Mouse (Mus musculus) embryonic facial prominence, embryonic 14.5 days (tissue): ENCODE measurements around the gene Tm7sf2. TPM values are rescaled to one million over a fixed set of nuclear protein-coding genes. Genes with fewer than 3 reads are reported as not detected.

Experiments used
- microRNA-seq: library from miRNA; unstranded; fragments of <30 nt; microRNA quantifications from one replicate; pipeline ENCODE4, GENCODE M21; 2016; ENCODE audit warnings: borderline number of aligned reads
- polyA plus RNA-seq: library from polyadenylated mRNA; unstranded; fragments of >200 nt; fragmentation: Nextera tagmentation; extraction: Ambion mirVana; gene quantifications from 2 replicates; pipeline ENCODE4 v1.2.1, GENCODE M21; 2014

Gene Tm7sf2
- polyA plus RNA-seq, 1 experiment from 2014 or later = 21.7 TPM

Small RNA genes lying within 50 kb of the gene (microRNA-seq; reads per million reads assigned to microRNA genes)
- 1.5 reads per million for gene Mir6988

Other genes starting within 250 kb of the Tm7sf2 start
- gene Frmd8, start 193.1 kb downstream of the Tm7sf2 start, polyA plus RNA-seq = 20.6 and 25.8 TPM in 2 replicates
- 2.8 and 3.0 TPM in 2 replicates for gene Slc25a45, start 190.6 kb downstream of the Tm7sf2 start, polyA plus RNA-seq
- gene Tigd3, start 174.2 kb downstream of the Tm7sf2 start, polyA plus RNA-seq = 1.4 and 2.0 TPM in 2 replicates
- 124 and 143 TPM in 2 replicates for gene Dpf2, start 155.4 kb downstream of the Tm7sf2 start, polyA plus RNA-seq
- 14.0 and 16.2 TPM in 2 replicates for gene Cdc42ep2, start 143.6 kb downstream of the Tm7sf2 start, polyA plus RNA-seq
- gene Pola2, start 104.2 kb downstream of the Tm7sf2 start, polyA plus RNA-seq = 59.1 and 65.2 TPM in 2 replicates
- gene Slc22a20, start 82.2 kb downstream of the Tm7sf2 start, polyA plus RNA-seq = not detected in 2 replicates
- gene Capn1, start 52.5 kb downstream of the Tm7sf2 start, polyA plus RNA-seq = 16.8 and 19.0 TPM in 2 replicates
- gene Syvn1, start 21.8 kb downstream of the Tm7sf2 start, polyA plus RNA-seq = 32.1 and 34.9 TPM in 2 replicates
- 67.5 and 69.8 TPM in 2 replicates for gene Mrpl49, start 10.6 kb downstream of the Tm7sf2 start, polyA plus RNA-seq
- gene Fau, start 10.5 kb downstream of the Tm7sf2 start, polyA plus RNA-seq = 870 and 937 TPM in 2 replicates
- 33.1 and 33.6 TPM in 2 replicates for gene Znhit2, start 7.2 kb downstream of the Tm7sf2 start, polyA plus RNA-seq
- gene Vps51, start 8.9 kb upstream of the Tm7sf2 start, polyA plus RNA-seq = 52.0 and 66.5 TPM in 2 replicates
- gene Tmem262, start 11.7 kb upstream of the Tm7sf2 start, polyA plus RNA-seq = not detected in 2 replicates
- 0.28 and 0.67 TPM in 2 replicates for gene Gm28374, start 13.9 kb upstream of the Tm7sf2 start, polyA plus RNA-seq
- 66.2 and 81.8 TPM in 2 replicates for gene Zfpl1, start 16.6 kb upstream of the Tm7sf2 start, polyA plus RNA-seq
- gene Cdca5, start 16.6 kb upstream of the Tm7sf2 start, polyA plus RNA-seq = 24.6 and 29.0 TPM in 2 replicates
- not detected in 2 replicates for gene AC131692.1, start 26.0 kb upstream of the Tm7sf2 start, polyA plus RNA-seq
- 0.29 and 0.51 TPM in 2 replicates for gene Naaladl1, start 37.4 kb upstream of the Tm7sf2 start, polyA plus RNA-seq
- gene Sac3d1, start 50.3 kb upstream of the Tm7sf2 start, polyA plus RNA-seq = 46.3 and 46.6 TPM in 2 replicates
- 26.7 and 27.5 TPM in 2 replicates for gene Snx15, start 59.9 kb upstream of the Tm7sf2 start, polyA plus RNA-seq
- gene Batf2, start 72.6 kb upstream of the Tm7sf2 start, polyA plus RNA-seq = 0.28 and 0.33 TPM in 2 replicates
- gene Arl2, start 73.2 kb upstream of the Tm7sf2 start, polyA plus RNA-seq = 73.4 and 80.6 TPM in 2 replicates
- gene Majin, start 116.0 kb upstream of the Tm7sf2 start, polyA plus RNA-seq = not detected in 2 replicates
- gene Gpha2, start 158.0 kb upstream of the Tm7sf2 start, polyA plus RNA-seq = 3.3 and 4.1 TPM in 2 replicates
- 35.1 and 36.5 TPM in 2 replicates for gene Ppp2r5b, start 167.5 kb upstream of the Tm7sf2 start, polyA plus RNA-seq
- gene Atg2a, start 173.3 kb upstream of the Tm7sf2 start, polyA plus RNA-seq = 10.6 and 11.1 TPM in 2 replicates
- gene Ehd1, start 208.4 kb upstream of the Tm7sf2 start, polyA plus RNA-seq = 68.4 and 68.6 TPM in 2 replicates
- 1.5 and 1.6 TPM in 2 replicates for gene Cdc42bpg, start 238.1 kb upstream of the Tm7sf2 start, polyA plus RNA-seq